Mouse (Mus musculus) hindbrain, embryonic 10.5 days (tissue): ENCODE results near the gene Psma1. TPM values are rescaled to one million over a fixed set of nuclear protein-coding genes. Genes with fewer than 3 reads are reported as not detected.

Experiments used
- DNase-seq: peaks from one replicate; pipeline ENCODE4 v3.0.0-alpha.2; 2017; ENCODE audit warnings: low spot score
- H3K27ac ChIP-seq: fragments of 300-500 bp; sonication (generic); 2 replicates; pipeline ENCODE4 v1.5.1; 2016; ENCODE audit warnings: mild to moderate bottlenecking, moderate library complexity
- H3K27me3 ChIP-seq: fragments of 300-500 bp; sonication (generic); 2 replicates; pipeline ENCODE4 v1.6.1; 2016; ENCODE audit warnings: mild to moderate bottlenecking; ENCODE audit not compliant: poor library complexity, insufficient read depth, severe bottlenecking
- H3K36me3 ChIP-seq: fragments of 300-500 bp; sonication (generic); 2 replicates; pipeline ENCODE4 v1.6.1; 2016; ENCODE audit warnings: mild to moderate bottlenecking, moderate library complexity
- H3K4me1 ChIP-seq: fragments of 300-500 bp; sonication (generic); replicated peaks from 2 replicates; pipeline ENCODE4 v1.6.1; 2016; ENCODE audit warnings: mild to moderate bottlenecking
- H3K4me3 ChIP-seq: fragments of 300-500 bp; sonication (generic); 2 replicates; pipeline ENCODE4 v1.5.1; 2016; ENCODE audit warnings: mild to moderate bottlenecking, moderate library complexity
- H3K9me3 ChIP-seq: fragments of 300-500 bp; sonication (generic); 2 replicates; pipeline ENCODE4 v1.6.1; 2016; ENCODE audit warnings: mild to moderate bottlenecking, moderate library complexity
- WGBS: fragments of 180-500 bp; shearing (Covaris S2); methylation state at CpG from one replicate; pipeline ENCODE4 v1.1.7; 2016; 5-methylcytosine and 5-hydroxymethylcytosine counted together
- polyA plus RNA-seq: library from polyadenylated mRNA; unstranded; fragments of >200 nt; fragmentation: Nextera tagmentation; extraction: Ambion mirVana; gene quantifications from 2 replicates; pipeline ENCODE4 v1.2.1, GENCODE M21; 2016

Gene Psma1
- polyA plus RNA-seq = 481 and 500 TPM in 2 replicates

- DNase-seq = peak; percentile 98
- Histone ChIP-seq H3K9me3 (no peaks in the 10 kb centered on the region), H3K4me1 (peaks cover 11% of the 10 kb centered on the region), H3K27ac (peak within 1 kb of the TSS; percentile 92), H3K4me3 (peak within 1 kb of the TSS; percentile 96), H3K27me3 (no peaks in the 10 kb centered on the region), H3K36me3 (peaks cover 33% of the 10 kb centered on the region)
- under 1% methylated on average over 39 of the region's 39 CpGs for WGBS
These were observed at the start of gene Psma1 for GRCm38 (mm10) chr7:114276005-114276752. Gene Psma1, minus strand, starts transcription at chr7:114276118.

- Histone ChIP-seq H3K27me3 (no peaks in the 10 kb centered on the region), H3K4me1 (peaks cover 11% of the 10 kb centered on the region), H3K27ac (no peak overlapping the region), H3K4me3 (no peak overlapping the region), H3K9me3 (no peaks in the 10 kb centered on the region), H3K36me3 (no peaks in the 10 kb centered on the region)
- 80% methylated on average over 1 of the region's 1 CpGs for WGBS
- DNase-seq = no peak
These were observed 47.6 kb upstream of the Psma1 start for GRCm38 (mm10) chr7:114323527-114323926.

GRCm38 (mm10) chr7:114322531-114323441 is 46.9 kb upstream of the Psma1 start:
- 81% methylated on average over 9 of the region's 9 CpGs for WGBS
- Histone ChIP-seq H3K27me3 (no peaks in the 10 kb centered on the region), H3K27ac (no peak overlapping the region), H3K36me3 (no peaks in the 10 kb centered on the region), H3K4me3 (no peak overlapping the region), H3K9me3 (no peaks in the 10 kb centered on the region), H3K4me1 (peaks cover 11% of the 10 kb centered on the region)
- DNase-seq = no peak

GRCm38 (mm10) chr7:114321694-114322372 is 45.9 kb upstream of the Psma1 start:
- no peak overlapping the region; the same call in 1 of the 2 replicates for H3K27ac ChIP-seq
- peaks cover 11% of the 10 kb centered on the region for H3K4me1 ChIP-seq
- H3K9me3 ChIP-seq = no peaks in the 10 kb centered on the region
- DNase-seq = no peak
- 53% methylated on average over 5 of the region's 5 CpGs for WGBS
- H3K36me3 ChIP-seq = no peaks in the 10 kb centered on the region
- H3K27me3 ChIP-seq = no peaks in the 10 kb centered on the region
- no peak overlapping the region for H3K4me3 ChIP-seq

GRCm38 (mm10) chr7:114317896-114318295 is 42.0 kb upstream of the Psma1 start:
- H3K27ac ChIP-seq = no peak overlapping the region
- no peak overlapping the region for H3K4me3 ChIP-seq
- DNase-seq = no peak
- peaks cover 15% of the 10 kb centered on the region for H3K4me1 ChIP-seq
- 83% methylated on average over 4 of the region's 4 CpGs for WGBS
- H3K9me3 ChIP-seq = no peaks in the 10 kb centered on the region
- H3K36me3 ChIP-seq = no peaks in the 10 kb centered on the region
- no peaks in the 10 kb centered on the region for H3K27me3 ChIP-seq

- Histone ChIP-seq H3K9me3 (no peaks in the 10 kb centered on the region), H3K4me1 (peaks cover 15% of the 10 kb centered on the region), H3K27me3 (no peaks in the 10 kb centered on the region), H3K36me3 (no peaks in the 10 kb centered on the region), H3K27ac (no peak overlapping the region), H3K4me3 (no peak overlapping the region)
- 68% methylated on average over 5 of the region's 5 CpGs for WGBS
- no peak for DNase-seq
These were observed 41.5 kb upstream of the Psma1 start for GRCm38 (mm10) chr7:114317389-114317792.

- 49% methylated on average over 5 of the region's 5 CpGs for WGBS
- no peaks in the 10 kb centered on the region for H3K36me3 ChIP-seq
- no peaks in the 10 kb centered on the region for H3K27me3 ChIP-seq
- DNase-seq = no peak
- H3K9me3 ChIP-seq = no peaks in the 10 kb centered on the region
- no peak overlapping the region for H3K4me3 ChIP-seq
- peaks cover 8% of the 10 kb centered on the region for H3K4me1 ChIP-seq
- no peak overlapping the region for H3K27ac ChIP-seq
These were observed 40.5 kb upstream of the Psma1 start for GRCm38 (mm10) chr7:114316361-114316871.

GRCm38 (mm10) chr7:114311209-114311608 is 35.3 kb upstream of the Psma1 start:
- H3K36me3 ChIP-seq = no peaks in the 10 kb centered on the region
- no peak overlapping the region for H3K27ac ChIP-seq
- DNase-seq = no peak
- H3K4me1 ChIP-seq = 0 out of 2 replicates have a peak, but pooled peaks cover under 1% of the 10 kb centered on the region
- no peaks in the 10 kb centered on the region for H3K27me3 ChIP-seq
- 83% methylated on average over 5 of the region's 5 CpGs for WGBS
- no peak overlapping the region for H3K4me3 ChIP-seq
- H3K9me3 ChIP-seq = no peaks in the 10 kb centered on the region

- Histone ChIP-seq H3K9me3 (no peaks in the 10 kb centered on the region), H3K27ac (no peak overlapping the region), H3K27me3 (no peaks in the 10 kb centered on the region), H3K36me3 (no peaks in the 10 kb centered on the region), H3K4me3 (no peak overlapping the region), H3K4me1 (no peaks in the 10 kb centered on the region)
- no peak for DNase-seq
- WGBS = 70% methylated on average over 4 of the region's 4 CpGs
These were observed 33.1 kb upstream of the Psma1 start for GRCm38 (mm10) chr7:114309020-114309419.

GRCm38 (mm10) chr7:114301293-114301782 is 25.4 kb upstream of the Psma1 start:
- no peak for DNase-seq
- no peak overlapping the region for H3K27ac ChIP-seq
- no peaks in the 10 kb centered on the region for H3K4me1 ChIP-seq
- H3K9me3 ChIP-seq = no peaks in the 10 kb centered on the region
- no peak overlapping the region for H3K4me3 ChIP-seq
- no peaks in the 10 kb centered on the region for H3K27me3 ChIP-seq
- H3K36me3 ChIP-seq = no peaks in the 10 kb centered on the region
- 78% methylated on average over 4 of the region's 4 CpGs for WGBS

- WGBS = 92% methylated on average over 2 of the region's 2 CpGs
- Histone ChIP-seq H3K27ac (no peak overlapping the region), H3K4me1 (no peaks in the 10 kb centered on the region), H3K36me3 (no peaks in the 10 kb centered on the region), H3K27me3 (no peaks in the 10 kb centered on the region), H3K9me3 (no peaks in the 10 kb centered on the region), H3K4me3 (no peak overlapping the region)
- DNase-seq = no peak
These were observed 24.9 kb upstream of the Psma1 start for GRCm38 (mm10) chr7:114300782-114301181.

- no peak overlapping the region for H3K4me3 ChIP-seq
- no peaks in the 10 kb centered on the region for H3K36me3 ChIP-seq
- no peaks in the 10 kb centered on the region for H3K9me3 ChIP-seq
- no peak overlapping the region for H3K27ac ChIP-seq
- peaks cover 5% of the 10 kb centered on the region; the same call in 1 of the 2 replicates for H3K27me3 ChIP-seq
- DNase-seq = no peak
- no peaks in the 10 kb centered on the region for H3K4me1 ChIP-seq
- WGBS = 65% methylated on average over 4 of the region's 4 CpGs
These were observed 23.3 kb upstream of the Psma1 start for GRCm38 (mm10) chr7:114299247-114299646.
